Mouse (Mus musculus): ENCODE measurements around the gene Ppm1d. TPM values are rescaled to one million over a fixed set of nuclear protein-coding genes. Genes with fewer than 3 reads are reported as not detected.
A peak's percentile ranks its signal among the peaks of the same experiment; 100 is the strongest.

The Ppm1d gene
- 12.3 and 13.7 TPM in 2 replicates for polyA plus RNA-seq (2015; fragmentation: Nextera tagmentation; extraction: Ambion mirVana)

- Histone ChIP-seq H3K4me3 (ENCODE audit: low read length) (peak within 1 kb of the TSS; percentile 96), H3K4me2 (ENCODE audit: low read depth, low read length) (peak within 1 kb of the TSS; percentile 73), H3K27ac (ENCODE audit: low read length) (peak within 1 kb of the TSS; percentile 97), H3K4me1 (ENCODE audit: control insufficient read depth, insufficient read depth, low read length) (peaks cover 14% of the 10 kb centered on the region), H3K9me3 (replicated peaks; ENCODE audit: control insufficient read depth, low read length) (no peaks in the 10 kb centered on the region), H3K36me3 (ENCODE audit: control insufficient read depth, insufficient read depth) (peaks cover 10% of the 10 kb centered on the region), H3K27me3 (ENCODE audit: control insufficient read depth, insufficient read depth, low read length) (no peaks in the 10 kb centered on the region), H3K9ac (ENCODE audit: low read length) (peak within 1 kb of the TSS; percentile 98)
- under 1% methylated on average over 78 of the region's 78 CpGs for WGBS
- peak; percentile 93 for ATAC-seq (replicated peaks; ENCODE audit: extremely low read depth, insufficient read depth, low FRiP score)
Measured at GRCm38 (mm10) chr11:85310713-85311574, at the start of gene Ppm1d. Gene Ppm1d, plus strand, starts transcription at chr11:85311244.

DNA sequence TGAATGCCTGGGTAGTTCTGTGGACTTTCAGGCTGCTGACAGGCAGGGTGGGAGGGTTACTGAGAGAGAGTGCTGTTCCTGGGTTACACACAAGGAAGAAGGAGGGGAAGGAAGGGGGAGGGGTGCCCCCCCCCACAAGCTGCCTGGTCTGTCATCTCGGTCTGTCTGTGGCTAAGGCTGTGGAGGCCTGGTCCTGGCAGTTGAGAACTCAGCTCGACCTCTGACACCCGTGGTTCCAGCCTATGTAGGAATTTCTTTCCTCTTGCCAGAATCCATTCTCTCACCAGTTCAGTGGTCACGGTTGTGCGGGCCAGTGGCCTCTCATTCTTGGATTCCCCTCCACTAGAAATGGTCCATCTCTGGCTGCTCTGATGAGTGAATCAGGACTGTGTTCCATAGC lies 46.4 kb upstream of the Ppm1d start:
- Histone ChIP-seq H3K27me3 (ENCODE audit: control insufficient read depth, insufficient read depth, low read length) (no peaks in the 10 kb centered on the region), H3K4me1 (ENCODE audit: control insufficient read depth, insufficient read depth, low read length) (no peaks in the 10 kb centered on the region), H3K27ac (ENCODE audit: low read length) (no peak overlapping the region), H3K4me3 (ENCODE audit: low read length) (no peak overlapping the region), H3K9ac (ENCODE audit: low read length) (no peak overlapping the region), H3K9me3 (replicated peaks; ENCODE audit: control insufficient read depth, low read length) (no peaks in the 10 kb centered on the region), H3K4me2 (ENCODE audit: low read depth, low read length) (no peak overlapping the region), H3K36me3 (ENCODE audit: control insufficient read depth, insufficient read depth) (no peaks in the 10 kb centered on the region)
- 60% methylated on average over 5 of the region's 5 CpGs for WGBS
- no peak for ATAC-seq (replicated peaks; ENCODE audit: extremely low read depth, insufficient read depth, low FRiP score)

DNA sequence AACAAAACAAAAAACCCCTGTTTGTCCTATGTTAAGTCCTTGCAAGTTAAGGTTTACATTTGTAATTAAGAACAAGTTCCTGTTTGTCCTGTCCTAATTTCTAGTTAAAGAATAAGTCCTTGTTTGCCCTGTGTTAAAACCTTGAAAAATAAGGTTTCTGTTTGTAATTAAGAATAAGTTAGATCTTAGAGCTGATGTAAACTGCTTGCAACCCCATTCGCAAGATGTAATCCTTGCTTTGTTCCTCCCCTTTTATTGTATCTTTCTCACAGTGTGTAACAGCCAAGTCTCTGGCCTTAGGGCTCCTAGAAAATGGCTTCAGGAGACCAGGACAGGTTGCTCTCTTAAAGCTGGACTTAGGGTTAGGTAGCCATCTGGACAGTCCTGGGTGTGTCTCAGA lies 43.7 kb upstream of the Ppm1d start:
- no peak overlapping the region for H3K4me2 ChIP-seq (ENCODE audit: low read depth, low read length)
- 98% methylated on average over 1 of the region's 1 CpGs for WGBS
- H3K4me3 ChIP-seq (ENCODE audit: low read length), result no peak overlapping the region
- H3K27me3 ChIP-seq (ENCODE audit: control insufficient read depth, insufficient read depth, low read length), result no peaks in the 10 kb centered on the region
- H3K4me1 ChIP-seq (ENCODE audit: control insufficient read depth, insufficient read depth, low read length), result no peaks in the 10 kb centered on the region
- no peak for ATAC-seq (replicated peaks; ENCODE audit: extremely low read depth, insufficient read depth, low FRiP score)
- no peaks in the 10 kb centered on the region for H3K9me3 ChIP-seq (replicated peaks; ENCODE audit: control insufficient read depth, low read length)
- no peak overlapping the region for H3K9ac ChIP-seq (ENCODE audit: low read length)
- H3K36me3 ChIP-seq (ENCODE audit: control insufficient read depth, insufficient read depth), result no peaks in the 10 kb centered on the region
- no peak overlapping the region for H3K27ac ChIP-seq (ENCODE audit: low read length)

- no peak for ATAC-seq (replicated peaks; ENCODE audit: extremely low read depth, insufficient read depth, low FRiP score)
- Histone ChIP-seq H3K27me3 (ENCODE audit: control insufficient read depth, insufficient read depth, low read length) (no peaks in the 10 kb centered on the region), H3K9me3 (replicated peaks; ENCODE audit: control insufficient read depth, low read length) (no peaks in the 10 kb centered on the region), H3K4me2 (ENCODE audit: low read depth, low read length) (no peak overlapping the region), H3K4me3 (ENCODE audit: low read length) (no peak overlapping the region), H3K27ac (ENCODE audit: low read length) (no peak overlapping the region), H3K9ac (ENCODE audit: low read length) (no peak overlapping the region), H3K4me1 (ENCODE audit: control insufficient read depth, insufficient read depth, low read length) (no peaks in the 10 kb centered on the region), H3K36me3 (ENCODE audit: control insufficient read depth, insufficient read depth) (no peaks in the 10 kb centered on the region)
- WGBS, result 57% methylated on average over 3 of the region's 3 CpGs
Measured at GRCm38 (mm10) chr11:85270631-85271030, 40.4 kb upstream of the Ppm1d start.

- Histone ChIP-seq H3K27ac (ENCODE audit: low read length) (no peak overlapping the region), H3K27me3 (ENCODE audit: control insufficient read depth, insufficient read depth, low read length) (no peaks in the 10 kb centered on the region), H3K9me3 (replicated peaks; ENCODE audit: control insufficient read depth, low read length) (no peaks in the 10 kb centered on the region), H3K4me1 (ENCODE audit: control insufficient read depth, insufficient read depth, low read length) (no peaks in the 10 kb centered on the region), H3K4me2 (ENCODE audit: low read depth, low read length) (no peak overlapping the region), H3K36me3 (ENCODE audit: control insufficient read depth, insufficient read depth) (no peaks in the 10 kb centered on the region), H3K9ac (ENCODE audit: low read length) (no peak overlapping the region), H3K4me3 (ENCODE audit: low read length) (no peak overlapping the region)
- no peak for ATAC-seq (replicated peaks; ENCODE audit: extremely low read depth, insufficient read depth, low FRiP score)
- WGBS, result 68% methylated on average over 6 of the region's 6 CpGs
Measured at GRCm38 (mm10) chr11:85273299-85273698, 37.7 kb upstream of the Ppm1d start.

DNA sequence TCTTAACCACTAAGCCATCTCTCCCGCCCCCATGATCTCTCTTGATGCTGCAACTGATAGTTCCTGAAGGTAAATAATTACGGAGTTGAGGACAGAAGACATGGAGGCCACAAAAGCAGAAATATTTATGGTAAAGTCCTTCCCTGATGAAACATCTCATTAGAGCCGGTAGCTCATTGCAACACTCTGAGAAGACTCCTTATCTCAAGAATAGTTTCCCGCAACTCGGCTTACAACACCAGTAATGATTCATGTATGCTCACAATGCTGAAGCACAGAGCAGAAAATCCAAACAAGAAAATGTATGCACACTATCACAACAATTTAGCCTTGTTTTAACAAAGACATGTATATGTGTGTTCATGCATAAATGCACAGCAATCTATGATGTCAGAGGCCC lies 35.9 kb upstream of the Ppm1d start:
- H3K9ac ChIP-seq (ENCODE audit: low read length), result no peak overlapping the region
- no peaks in the 10 kb centered on the region for H3K27me3 ChIP-seq (ENCODE audit: control insufficient read depth, insufficient read depth, low read length)
- H3K4me3 ChIP-seq (ENCODE audit: low read length), result no peak overlapping the region
- no peaks in the 10 kb centered on the region for H3K36me3 ChIP-seq (ENCODE audit: control insufficient read depth, insufficient read depth)
- no peak for ATAC-seq (replicated peaks; ENCODE audit: extremely low read depth, insufficient read depth, low FRiP score)
- no peak overlapping the region for H3K27ac ChIP-seq (ENCODE audit: low read length)
- H3K4me2 ChIP-seq (ENCODE audit: low read depth, low read length), result no peak overlapping the region
- no peaks in the 10 kb centered on the region for H3K4me1 ChIP-seq (ENCODE audit: control insufficient read depth, insufficient read depth, low read length)
- H3K9me3 ChIP-seq (replicated peaks; ENCODE audit: control insufficient read depth, low read length), result no peaks in the 10 kb centered on the region
- WGBS, result 67% methylated on average over 5 of the region's 5 CpGs

DNA sequence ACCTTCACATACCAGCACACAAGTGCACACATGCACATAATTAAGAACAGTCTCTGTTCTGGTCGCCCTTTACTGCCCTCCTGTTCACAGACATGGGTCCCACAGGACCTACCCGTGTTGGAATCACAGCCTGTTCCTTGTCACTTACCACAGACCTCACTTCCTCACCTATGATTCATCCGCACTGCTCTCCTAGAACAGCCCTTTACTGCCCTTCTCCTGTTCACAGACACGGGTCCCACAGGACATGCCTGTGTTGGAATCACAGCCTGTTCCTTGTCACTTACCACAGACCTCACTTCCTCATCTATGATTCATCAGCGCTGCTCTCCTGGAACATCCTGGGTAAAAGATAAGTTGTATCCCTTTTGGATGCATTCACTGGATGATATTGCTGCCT lies 33.4 kb upstream of the Ppm1d start:
- 0 out of 2 replicates have a peak, but pooled peaks have one; percentile 14 for ATAC-seq (replicated peaks; ENCODE audit: extremely low read depth, insufficient read depth, low FRiP score)
- Histone ChIP-seq H3K36me3 (ENCODE audit: control insufficient read depth, insufficient read depth) (no peaks in the 10 kb centered on the region), H3K27me3 (ENCODE audit: control insufficient read depth, insufficient read depth, low read length) (no peaks in the 10 kb centered on the region), H3K9ac (ENCODE audit: low read length) (no peak overlapping the region), H3K4me3 (ENCODE audit: low read length) (no peak overlapping the region), H3K4me2 (ENCODE audit: low read depth, low read length) (no peak overlapping the region), H3K4me1 (ENCODE audit: control insufficient read depth, insufficient read depth, low read length) (no peaks in the 10 kb centered on the region), H3K9me3 (replicated peaks; ENCODE audit: control insufficient read depth, low read length) (no peaks in the 10 kb centered on the region), H3K27ac (ENCODE audit: low read length) (no peak overlapping the region)
- 43% methylated on average over 5 of the region's 5 CpGs for WGBS

DNA sequence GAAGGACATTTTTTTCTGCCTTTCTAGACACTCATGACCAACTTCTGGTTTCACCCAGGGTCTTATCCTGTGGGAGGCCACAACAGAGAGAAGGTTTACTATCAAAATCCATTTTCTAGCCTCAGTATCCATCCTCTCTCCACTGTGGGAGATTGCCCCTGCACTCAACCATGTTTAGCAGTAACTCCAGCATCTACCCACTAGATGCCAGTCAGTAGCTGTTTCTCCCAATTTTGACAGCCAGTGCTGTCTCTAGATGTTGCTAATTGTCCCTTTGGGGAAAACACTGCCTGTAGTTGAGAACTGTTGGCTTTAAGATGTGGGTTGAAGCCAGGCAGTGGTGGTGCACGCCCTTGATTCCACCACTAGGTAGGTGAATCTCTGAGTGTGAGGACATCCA lies 32.9 kb upstream of the Ppm1d start:
- H3K27me3 ChIP-seq (ENCODE audit: control insufficient read depth, insufficient read depth, low read length), result no peaks in the 10 kb centered on the region
- ATAC-seq (replicated peaks; ENCODE audit: extremely low read depth, insufficient read depth, low FRiP score), result no peak
- H3K27ac ChIP-seq (ENCODE audit: low read length), result no peak overlapping the region
- H3K9me3 ChIP-seq (replicated peaks; ENCODE audit: control insufficient read depth, low read length), result no peaks in the 10 kb centered on the region
- no peak overlapping the region for H3K4me3 ChIP-seq (ENCODE audit: low read length)
- H3K4me1 ChIP-seq (ENCODE audit: control insufficient read depth, insufficient read depth, low read length), result no peaks in the 10 kb centered on the region
- 68% methylated on average over 1 of the region's 1 CpGs for WGBS
- H3K36me3 ChIP-seq (ENCODE audit: control insufficient read depth, insufficient read depth), result no peaks in the 10 kb centered on the region
- no peak overlapping the region for H3K4me2 ChIP-seq (ENCODE audit: low read depth, low read length)
- H3K9ac ChIP-seq (ENCODE audit: low read length), result no peak overlapping the region

- 41% methylated on average over 15 of the region's 15 CpGs for WGBS
- no peaks in the 10 kb centered on the region for H3K36me3 ChIP-seq (ENCODE audit: control insufficient read depth, insufficient read depth)
Measured at GRCm38 (mm10) chr11:85281219-85281878, 29.7 kb upstream of the Ppm1d start.

More at GRCm38 (mm10) chr11:85281219-85281878, 29.7 kb upstream of the Ppm1d start:
- ATAC-seq (replicated peaks; ENCODE audit: extremely low read depth, insufficient read depth, low FRiP score), result no peak
- Histone ChIP-seq H3K4me3 (ENCODE audit: low read length) (no peak overlapping the region), H3K4me1 (ENCODE audit: control insufficient read depth, insufficient read depth, low read length) (no peaks in the 10 kb centered on the region), H3K9me3 (replicated peaks; ENCODE audit: control insufficient read depth, low read length) (no peaks in the 10 kb centered on the region), H3K4me2 (ENCODE audit: low read depth, low read length) (no peak overlapping the region), H3K27ac (ENCODE audit: low read length) (no peak overlapping the region), H3K27me3 (ENCODE audit: control insufficient read depth, insufficient read depth, low read length) (no peaks in the 10 kb centered on the region), H3K9ac (ENCODE audit: low read length) (no peak overlapping the region)

Data from heart, embryonic 16.5 days (tissue).